Mouse (Mus musculus): ENCODE data around the gene Fbxw4.

Fbxw4 gene

DNA sequence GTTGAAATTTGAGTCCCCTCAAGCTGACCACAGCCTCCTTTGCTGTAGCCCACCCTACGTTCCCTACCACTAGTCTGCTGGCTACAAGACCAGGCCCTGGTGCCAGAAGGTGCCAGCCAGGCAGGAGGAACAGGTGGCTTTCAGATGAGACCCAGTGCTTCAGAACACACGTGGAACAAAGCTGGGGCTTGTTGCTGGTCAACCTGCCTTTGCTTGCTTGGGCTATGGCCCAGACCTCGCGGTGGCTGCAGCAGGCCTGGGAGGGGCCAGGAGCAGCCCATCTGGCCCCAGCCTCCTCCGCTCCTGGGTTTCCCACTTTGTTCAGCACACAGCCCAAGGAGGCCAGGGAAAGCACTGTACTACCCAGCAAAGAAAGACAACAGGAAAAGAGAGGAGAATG is 49.3 kb downstream of the Fbxw4 start:
- no peak for DNase-seq

DNA sequence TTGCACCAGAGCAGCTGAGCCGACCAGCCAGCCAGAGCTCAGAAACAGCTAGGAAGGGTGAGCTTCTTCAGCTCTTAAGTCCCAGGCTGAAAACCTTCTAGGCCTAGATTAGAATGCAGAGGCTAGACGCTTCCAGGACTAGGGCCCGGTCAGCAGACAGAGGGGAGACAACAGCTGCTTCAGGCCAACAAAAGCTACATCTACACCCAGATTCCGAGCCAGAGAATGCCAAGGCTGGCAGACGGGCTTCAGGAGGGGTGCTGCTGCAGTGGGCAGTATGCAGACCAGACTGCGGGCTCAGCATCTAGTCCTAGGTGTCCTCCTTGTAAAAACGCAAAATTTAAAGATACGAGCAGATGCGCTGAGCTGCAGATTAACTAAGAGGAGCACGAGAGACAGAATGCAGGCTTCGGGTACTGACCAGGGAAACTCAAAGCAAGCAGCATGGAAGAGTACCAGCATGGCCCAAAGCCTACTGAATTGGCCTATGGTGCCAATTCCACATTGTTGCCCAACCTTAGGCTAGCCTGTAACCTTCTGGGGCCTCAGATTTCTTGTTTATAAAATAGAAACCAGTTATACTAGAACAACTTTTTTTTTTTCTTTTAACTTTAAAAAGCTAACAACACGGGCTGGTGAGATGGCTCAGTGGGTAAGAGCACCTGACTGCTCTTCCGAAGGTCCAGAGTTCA is 51.3 kb downstream of the Fbxw4 start:
- DNase-seq: no peak

DNA sequence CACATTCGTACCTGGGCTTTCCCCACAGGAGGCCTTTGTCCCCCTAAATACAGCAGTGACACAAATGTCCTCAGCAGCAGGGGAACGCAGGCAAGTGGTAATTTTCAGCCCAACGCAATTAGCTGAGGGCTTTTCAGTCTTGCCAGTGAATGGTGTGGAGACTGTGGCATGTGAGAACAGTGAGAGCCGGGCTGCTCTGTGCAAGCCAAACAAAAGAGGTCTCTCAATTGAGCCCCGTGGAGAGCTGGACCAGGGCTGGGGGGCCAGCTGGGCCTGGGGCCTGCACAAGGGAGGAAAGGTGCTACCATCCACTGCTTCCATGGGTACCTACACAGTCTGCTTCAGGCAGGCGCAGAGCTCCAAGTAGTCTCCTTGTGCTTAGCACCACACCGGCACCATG is 52.6 kb downstream of the Fbxw4 start:
- DNase-seq: no peak

DNA sequence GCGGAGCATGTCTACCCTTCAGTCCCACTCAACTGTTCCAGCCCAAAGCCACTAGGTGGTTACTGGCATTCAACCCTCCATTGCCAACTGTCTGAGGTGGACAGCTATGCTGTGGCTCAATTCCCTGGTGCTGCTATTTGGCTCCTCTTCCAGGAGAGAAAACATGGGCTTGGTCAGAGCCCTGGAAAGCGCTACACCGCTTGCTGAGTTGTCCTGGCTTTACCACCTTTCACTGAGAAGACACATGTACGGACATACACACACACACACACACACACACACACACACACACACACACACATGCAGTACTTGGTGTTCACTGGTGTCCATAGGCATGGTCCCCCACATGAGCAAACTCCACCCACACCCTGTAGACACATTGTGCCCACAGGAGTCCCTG is 53.4 kb downstream of the Fbxw4 start:
- no peak for DNase-seq

DNA sequence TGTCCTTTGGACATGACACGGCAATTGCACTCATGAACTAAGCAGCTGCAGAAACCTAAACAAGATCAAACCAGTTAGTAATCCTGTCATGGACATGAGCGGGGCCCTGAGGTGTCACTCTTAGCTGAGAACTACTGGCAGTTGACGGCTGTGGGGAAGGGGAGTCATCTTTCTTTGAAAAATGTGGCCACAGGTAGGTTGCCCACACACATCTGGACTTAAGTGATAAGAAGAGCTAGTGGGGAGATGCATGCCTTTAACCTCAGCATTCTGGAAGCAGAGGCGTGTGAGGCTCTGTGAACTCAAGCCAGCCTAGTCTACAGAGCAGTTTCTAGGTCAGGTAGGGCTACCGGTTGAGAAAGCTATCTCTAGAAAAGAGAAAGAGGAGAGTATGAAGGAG is 57.5 kb downstream of the Fbxw4 start:
- no peak for DNase-seq

DNA sequence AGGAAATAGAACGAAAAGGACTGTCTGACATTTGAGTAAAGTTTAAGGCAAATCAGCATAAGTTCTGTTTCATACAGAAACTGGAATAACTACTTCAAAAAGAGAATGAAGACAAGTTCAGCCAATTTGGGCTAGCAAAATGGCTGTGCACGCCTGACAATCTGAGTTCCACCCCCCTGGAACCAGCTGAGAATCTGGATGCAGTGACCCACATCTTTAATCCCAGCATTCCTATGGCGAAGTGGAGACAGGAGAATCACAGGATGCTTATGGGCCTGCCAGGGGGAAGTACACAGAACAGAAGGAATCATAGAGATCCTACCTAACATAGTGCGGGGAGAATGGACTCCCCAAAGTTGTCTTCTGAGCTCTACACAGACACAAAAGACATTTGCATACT is 63.0 kb downstream of the Fbxw4 start:
- no peak for DNase-seq

DNA sequence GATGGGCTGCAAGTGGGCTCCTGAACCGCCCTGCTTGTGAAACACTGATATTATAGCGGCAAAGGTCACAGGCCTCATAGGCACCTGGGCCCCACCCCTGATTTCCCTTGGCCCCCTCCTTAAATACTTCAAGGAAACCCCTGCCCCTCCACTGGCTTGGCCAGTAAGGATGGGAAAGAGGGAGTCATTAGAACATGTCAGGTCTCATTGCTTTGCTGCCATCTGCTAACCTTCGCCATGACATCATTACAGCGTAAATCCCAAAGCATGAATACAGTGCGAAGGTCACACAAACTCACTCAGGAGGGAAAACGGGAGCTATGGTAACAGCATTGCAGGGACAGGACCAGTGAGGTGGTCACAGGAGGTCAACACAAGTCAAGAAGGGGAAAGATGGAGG is 63.7 kb downstream of the Fbxw4 start:
- no peak for DNase-seq

DNA sequence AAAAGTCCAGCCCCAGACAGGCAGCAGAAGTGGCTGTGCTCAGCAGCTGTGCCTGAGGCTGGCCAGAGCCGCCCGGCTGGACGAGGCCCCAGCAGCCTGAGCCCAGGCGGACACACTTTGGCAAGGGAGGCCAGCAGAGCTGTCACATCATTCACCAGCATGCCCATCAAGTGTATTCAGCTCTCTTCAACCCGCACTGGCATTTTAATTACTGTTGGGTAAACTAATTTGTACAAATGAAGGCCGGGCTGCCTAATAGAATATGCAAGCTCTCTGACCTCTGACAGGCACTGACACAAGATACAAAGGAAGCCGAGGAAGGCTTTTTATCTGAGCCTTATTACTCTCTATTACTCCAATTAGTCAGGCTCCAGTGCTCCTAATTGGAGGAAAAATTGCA is 64.1 kb downstream of the Fbxw4 start:
- DNase-seq: no peak

DNA sequence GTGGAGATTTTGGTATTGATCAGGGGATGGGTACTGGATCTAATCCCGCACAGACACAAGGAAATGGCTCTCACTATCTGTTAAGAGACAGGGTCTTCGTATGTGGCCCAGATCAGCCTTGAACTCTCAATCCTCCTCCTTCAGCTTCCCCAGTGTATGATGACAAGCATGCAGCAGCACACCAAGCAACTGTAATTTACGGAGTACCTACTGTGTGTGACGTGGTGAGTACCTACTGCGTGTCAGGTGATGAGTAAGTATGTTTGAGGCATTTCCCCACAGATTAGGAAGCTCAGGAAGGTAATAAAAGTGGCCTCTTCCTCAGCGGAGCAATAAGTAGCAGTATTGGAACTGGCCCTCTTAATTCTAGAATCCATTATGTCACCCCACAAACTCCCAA is 64.6 kb downstream of the Fbxw4 start:
- no peak for DNase-seq

DNA sequence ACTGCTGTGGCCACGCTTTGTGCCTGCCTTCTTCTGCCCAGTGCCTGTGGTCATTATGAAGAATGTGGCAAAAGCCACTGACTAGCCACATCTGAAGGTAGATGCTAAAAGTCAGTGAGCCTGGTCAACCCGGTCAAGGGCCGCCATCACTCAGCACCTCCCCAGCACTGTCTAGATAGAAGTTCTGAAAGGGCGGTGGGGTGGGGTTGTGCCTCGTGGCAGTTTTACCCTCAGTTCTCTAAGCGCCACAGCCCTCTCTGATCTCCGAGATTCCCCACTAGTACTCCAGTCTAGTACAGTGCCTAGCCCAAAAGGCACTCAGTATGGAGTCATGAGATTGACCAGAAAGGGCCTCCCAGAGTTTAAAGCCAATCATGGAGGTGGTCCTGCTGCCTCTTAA is 66.0 kb downstream of the Fbxw4 start:
- no peak for DNase-seq

DNA sequence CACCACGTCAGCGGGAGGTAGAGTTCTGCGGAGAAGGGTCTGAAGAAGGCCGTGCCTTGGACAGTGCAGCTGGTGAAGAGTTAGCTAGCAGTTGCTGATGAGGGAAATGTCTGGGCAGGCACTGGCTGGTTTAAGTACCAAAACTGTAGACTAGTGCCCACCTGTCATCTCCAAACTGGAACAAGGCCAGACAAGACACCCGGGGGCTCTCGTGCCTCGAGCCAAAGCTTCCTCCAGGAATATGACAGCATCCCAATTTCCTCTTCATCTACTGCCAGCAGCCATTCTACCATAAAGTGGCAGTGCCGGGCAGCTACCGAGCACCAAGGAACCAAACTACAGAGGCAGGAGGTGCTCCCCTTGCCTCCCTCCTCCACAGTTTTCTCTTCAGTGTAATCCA is 67.2 kb downstream of the Fbxw4 start:
- DNase-seq: no peak

DNA sequence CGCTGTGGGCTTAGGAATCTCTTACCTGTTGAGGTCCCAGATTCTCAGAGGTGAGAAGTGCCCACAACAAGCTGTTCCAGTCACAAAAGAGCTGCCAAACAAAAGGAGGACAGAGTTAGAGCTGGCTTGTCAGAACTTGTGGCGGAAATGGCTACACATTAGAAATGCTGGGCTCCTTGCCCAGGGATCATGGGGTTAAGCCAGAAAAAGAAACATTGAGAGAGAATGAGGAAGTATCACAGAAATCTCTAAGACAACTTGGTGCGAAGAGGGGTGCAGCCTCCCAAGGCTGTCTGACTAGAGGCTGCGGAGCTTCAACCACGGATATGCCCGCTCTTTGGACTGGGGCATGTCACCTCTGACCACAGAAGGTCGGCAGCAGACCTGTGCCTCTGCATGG is 68.4 kb downstream of the Fbxw4 start:
- peak; percentile 71 for DNase-seq

DNA sequence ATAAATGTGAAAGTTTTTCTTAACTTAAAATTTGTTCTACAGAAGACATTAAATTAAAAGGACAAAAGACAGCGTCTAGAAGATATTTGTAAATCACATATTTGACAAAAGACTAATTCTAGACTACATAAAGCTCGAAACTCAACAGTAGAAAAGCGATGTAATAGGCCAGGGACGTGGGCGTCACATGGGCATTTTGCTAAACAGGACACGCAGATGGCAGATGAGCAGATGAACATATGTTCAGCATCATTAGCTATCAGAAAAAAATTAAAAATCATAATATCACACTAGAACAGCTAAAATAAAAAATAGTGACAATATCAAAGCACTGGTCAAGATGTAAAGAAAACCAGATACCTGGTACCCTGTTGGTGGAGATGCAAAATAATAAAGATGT is 70.4 kb downstream of the Fbxw4 start:
- no peak for DNase-seq

DNA sequence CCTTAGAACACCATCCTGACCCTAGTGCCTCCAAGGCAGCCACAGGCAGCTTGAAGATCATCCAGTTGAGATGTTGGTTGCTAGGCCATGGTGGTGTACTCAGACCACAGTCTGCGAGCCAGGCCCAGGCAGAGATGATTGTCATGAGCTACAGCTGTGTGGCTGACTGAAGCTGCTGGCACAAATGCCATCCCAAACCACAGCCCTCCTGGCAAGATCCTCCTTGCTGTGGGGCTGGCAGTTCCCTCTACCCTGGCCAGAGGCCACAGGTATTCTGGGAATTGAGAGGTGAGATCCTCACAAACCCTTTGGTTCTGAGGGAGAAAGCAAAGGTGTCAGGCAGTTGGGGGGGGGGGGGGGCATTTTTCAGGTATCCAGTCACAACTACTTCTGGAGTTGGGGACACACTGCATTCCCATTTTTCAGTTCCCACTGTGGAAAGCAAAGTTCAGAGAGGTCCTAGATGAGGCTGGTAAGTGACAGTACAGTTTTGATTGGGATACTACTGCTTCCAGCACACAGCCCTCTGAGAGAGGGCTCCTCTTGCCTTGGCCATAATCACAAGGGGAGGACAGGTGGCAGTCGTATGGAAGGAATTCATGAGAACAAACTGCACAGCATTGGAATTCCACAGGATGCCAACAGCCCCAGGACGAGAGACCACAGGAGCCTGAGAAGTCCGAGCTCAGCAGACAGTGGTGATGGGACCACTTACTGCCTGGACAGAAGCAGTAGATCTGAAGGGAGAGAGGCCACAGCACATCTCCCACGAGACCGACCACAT is 72.4 kb downstream of the Fbxw4 start:
- DNase-seq: no peak

DNA sequence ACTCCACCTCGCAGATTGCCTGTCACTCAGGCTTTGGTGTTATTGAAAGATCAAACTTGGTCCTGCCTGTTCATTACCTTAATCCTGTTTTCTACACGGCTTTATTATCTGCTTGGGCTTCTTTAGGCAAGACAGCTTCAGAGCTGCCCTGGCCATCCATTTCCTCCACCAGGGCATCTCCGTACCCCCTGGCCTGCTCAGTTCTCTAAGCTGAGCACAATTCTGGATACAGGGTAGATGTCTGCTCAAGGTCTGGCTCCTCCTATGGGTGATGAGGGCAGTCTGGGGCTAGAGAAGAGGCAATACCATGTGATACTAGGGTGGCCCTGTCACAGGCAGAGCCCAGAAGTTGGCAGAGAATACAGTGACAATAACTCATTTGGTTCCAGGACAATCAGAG is 73.3 kb downstream of the Fbxw4 start:
- no peak for DNase-seq

DNA sequence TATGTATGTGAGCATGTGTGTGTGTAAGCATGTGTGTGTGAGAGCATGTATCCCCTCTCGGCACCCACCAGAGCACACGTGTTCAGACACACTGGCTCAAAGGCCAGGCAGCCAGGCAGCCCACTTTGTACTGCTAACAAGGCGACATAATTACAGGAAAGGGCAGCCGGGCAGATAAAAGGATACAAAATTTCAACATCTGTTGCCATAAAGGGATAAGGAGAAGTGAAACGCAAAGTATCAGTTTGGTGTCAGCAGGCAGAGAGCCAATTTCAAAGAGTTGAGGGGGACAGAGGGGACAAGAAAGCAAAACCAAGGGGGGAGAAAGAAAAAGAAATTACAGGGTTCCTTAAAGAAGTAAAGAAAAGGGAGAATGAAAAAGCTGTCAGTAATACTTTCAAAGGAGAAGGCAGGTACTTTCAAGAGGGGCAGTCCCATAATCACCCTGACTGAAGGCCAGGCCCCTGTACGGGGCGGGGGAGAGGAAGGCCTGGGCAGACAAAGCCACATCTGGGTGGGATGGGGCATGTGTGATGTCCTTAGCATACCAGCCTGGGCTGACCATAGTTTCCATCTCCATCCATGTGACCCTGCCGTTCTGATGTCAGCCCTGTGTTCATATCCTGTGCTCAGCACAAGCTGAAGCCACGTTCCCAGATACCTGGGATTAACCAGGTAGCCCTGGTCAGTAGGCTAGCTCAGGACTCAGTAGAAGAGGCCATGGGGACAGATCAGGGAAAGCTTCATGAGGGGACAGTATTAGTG is 75.1 kb downstream of the Fbxw4 start:
- no peak for DNase-seq

DNA sequence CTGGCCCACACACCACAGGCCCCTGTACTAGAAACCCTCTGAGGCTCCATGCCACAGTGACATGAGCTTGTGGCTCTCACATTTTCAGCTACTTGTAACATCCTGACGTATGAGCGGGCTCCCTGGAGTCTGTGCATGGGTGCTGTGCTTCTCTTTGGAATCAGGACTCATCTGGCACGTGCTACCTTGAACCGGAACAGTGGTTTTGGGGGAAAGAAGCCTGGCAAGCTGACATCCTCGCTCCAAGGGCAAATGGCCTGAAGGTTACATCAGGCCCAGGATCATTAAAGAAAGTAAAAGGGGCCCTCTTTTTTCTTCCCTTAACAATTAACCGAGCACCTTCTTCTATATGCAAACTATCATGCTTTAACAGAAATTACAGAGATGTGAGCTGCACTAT is 77.0 kb downstream of the Fbxw4 start:
- DNase-seq: no peak

DNA sequence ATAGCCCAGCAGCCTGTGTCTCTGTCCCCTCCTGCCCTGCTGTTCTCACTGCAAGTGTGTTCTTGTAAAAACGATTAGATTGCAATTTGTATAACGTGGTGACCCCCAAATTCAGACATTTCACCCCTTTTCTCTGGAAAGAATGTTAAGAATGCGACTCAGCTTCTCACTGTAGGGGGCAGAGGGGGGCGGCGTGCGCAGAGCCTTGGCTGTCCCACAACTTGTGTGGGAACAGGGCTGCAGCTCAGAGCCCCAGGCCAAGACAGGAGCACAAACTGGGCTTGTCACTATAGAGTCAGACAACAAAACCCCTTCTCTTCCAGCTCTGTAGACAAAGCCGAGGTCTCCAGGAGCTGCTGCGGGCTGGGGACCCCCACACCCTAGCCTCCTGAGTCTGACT is 78.0 kb downstream of the Fbxw4 start:
- no peak for DNase-seq

DNA sequence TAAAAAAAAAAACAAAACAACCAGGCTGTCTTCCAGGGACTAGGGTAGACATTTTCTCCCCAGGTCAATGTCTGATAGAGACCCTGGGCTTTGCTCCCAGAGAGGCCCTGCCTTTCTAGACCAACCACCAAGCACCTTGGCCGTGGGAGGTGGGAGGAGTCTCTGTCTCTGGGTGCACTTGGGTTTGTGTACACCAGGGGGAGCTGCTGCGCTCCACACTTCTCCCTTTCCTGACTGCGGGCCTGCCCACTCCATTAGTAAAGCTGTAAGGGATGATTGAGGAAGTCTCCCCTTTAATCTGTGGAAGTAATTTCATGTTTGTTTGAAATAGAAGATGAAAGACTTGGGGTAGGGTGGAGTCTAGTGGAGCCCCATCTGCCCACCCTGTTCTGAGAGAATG is 78.9 kb downstream of the Fbxw4 start:
- peak; percentile 24 for DNase-seq

DNA sequence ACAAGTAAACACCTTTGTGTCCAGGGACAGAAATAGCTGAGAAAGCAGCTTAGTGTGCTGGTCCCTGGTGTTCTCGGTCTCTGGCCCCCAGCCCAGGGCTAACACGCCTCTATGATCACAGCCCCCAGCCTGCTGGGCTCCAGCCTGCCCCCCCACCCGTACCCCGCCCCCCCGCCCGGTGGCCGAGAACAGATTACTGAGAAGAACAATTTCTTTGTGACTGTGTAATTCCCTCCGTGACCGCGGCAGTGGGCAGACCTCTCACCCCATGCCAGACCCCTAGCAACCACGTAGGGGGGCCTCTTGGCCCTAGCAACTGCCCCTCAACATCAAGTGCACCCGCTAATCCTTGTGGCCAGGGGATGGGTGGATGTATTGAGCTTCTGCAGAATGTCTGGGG is 79.9 kb downstream of the Fbxw4 start:
- no peak for DNase-seq

DNA sequence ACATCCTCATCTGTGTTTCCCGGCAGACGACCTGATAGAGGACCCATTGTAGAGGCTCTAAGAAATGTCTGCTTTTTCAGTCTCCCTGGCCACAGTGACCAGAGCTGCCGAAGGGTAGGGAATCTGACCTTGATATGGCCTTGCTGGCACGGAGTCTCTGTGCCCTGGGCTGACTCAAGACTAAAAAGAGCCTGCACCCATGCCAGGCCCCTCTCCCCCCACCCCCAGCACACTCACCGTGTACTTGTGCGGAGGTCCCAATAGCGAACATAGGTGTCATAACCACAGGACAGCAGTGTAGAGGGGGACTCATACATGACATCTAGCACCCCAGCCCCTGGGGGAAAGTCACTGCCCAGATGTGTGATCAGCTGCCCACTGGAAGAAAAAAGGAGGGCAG is 80.7 kb downstream of the Fbxw4 start:
- DNase-seq: no peak

DNA sequence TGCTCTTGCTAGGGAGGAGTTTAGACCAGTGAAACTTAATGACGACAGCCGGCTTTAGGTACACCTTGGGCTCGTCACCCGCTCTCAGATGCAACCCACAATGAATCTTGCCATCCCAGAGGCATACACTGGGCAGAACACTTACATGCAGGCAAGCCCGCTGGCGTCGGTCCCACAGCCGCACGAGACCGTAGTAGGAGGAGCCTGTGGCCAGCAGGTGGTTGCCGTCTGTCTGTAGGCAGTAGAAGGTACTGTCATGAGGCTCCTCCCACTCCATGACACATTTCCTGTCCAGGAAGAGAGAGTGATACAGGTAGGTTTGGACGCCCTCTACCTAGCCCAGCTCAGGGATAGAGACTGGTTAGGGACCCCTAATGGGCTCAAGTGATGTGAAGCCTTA is 81.1 kb downstream of the Fbxw4 start:
- no peak for DNase-seq

DNA sequence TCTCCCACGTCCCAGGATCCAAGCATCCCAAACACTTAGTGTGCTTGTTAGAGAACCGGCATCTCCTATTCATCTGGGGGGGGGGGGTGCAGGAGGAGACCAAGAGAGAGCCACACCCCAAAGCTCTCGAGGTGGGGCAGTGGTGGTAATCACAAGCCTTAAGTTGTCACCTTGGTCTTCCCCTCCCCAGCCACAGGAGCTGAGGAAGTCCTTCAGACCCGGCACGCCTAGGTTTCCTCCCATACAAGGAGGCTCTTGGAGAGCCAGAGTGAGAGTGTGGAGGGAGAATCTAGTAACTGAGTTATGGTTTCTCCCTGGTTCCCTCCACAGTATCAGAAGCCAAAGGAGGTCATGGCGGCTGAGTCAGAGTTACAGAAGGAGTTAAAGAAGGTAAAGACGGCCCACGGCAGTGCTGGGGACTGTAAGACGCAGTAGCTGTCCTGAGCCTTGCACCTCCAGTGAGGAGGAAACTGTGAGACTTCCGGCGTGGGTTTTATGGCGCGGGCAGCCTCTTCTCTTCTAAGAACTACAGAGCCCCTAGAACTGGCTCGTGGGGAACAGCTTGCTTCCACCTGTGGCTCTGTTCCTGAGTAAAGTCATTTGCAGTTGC is 82.9 kb downstream of the Fbxw4 start:
- DNase-seq: no peak

DNA sequence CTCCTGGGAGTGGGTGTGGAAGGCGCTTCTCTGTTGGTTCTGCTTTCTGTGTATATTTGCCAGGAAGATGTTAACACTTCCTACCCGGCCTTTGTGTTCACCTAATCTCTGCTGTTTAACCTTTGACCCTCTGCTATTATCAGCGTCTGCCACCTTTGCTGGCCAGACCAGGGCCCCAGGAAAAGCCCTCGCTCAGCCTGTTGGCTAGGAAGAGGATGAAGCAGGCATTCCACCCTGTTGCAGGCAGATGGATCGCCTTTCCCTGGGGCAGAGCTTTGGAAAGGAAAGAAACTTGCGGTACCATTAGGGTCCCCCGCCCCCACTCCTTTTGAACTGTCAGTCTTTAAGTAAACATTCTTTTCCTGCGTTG is 84.5 kb downstream of the Fbxw4 start:
- no peak for DNase-seq

Data from kidney, adult 11 months (tissue).